Mouse (Mus musculus): ENCODE results near the gene Mrpl53. TPM values are rescaled to one million over a fixed set of nuclear protein-coding genes. Genes with fewer than 3 reads are reported as not detected.

The Mrpl53 gene
- total RNA-seq, 2 experiments from 2014 or later: 127 to 151 TPM

DNA sequence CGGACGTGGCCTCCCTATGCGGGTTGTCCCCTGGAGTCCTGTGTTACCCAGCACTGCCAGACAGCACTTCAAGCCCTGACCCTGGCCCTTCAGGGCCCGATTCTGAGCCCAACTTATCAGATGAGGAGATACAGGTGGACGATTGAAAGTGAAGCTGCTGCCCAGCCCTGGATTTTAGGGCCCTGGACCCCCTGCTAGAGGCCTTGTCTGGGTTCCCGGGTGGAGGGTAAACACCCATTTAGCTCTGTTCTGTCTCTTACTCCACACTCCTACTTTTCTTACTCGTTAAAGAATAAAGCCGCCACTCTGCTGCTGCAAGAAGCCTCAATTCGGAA lies 20.9 kb upstream of the Mrpl53 start:
- intact Hi-C loops (cut with DNase I): no loop called here
- DNase-seq (ENCODE audit: low spot score): no peak

DNA sequence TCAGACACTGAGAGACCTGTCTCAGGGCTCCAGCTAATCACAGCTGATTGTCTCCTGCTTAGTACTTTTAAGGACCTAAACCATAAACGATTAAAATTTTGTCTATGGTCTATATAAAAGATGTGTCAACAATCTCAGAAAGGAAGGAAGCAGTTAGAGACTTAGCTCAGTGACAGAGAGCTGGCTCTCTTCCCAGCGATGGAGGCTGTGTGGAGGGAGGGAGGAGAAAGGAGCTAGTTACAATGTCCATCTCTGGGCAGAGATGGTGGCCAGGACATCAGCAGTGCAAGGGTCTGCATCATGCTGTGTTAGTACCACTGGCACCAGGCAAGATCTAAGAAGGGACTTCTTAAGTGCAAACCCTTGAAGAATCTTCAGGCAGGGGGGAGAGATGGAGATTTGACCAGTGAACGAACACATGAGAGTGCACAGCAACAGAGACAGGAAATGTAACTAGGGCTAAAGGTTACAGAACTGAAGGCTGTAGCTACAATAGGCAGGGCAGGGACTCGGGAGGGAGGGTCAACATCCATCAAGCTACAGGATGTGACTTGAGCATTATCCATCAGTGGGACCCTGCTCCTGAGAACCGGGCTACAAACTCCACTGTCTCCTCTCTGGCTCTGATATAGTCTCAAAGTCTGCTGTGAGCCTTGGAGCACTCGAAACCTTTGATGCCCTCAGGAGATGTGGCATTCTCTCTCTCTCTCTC lies 16.3 kb upstream of the Mrpl53 start:
- intact Hi-C loops (cut with DNase I): no loop called here
- DNase-seq (ENCODE audit: low spot score): no peak

GRCm38 (mm10) chr6:83095968-83096367 lies 12.9 kb upstream of the Mrpl53 start:
- no peak for DNase-seq (ENCODE audit: low spot score)
- intact Hi-C loops (cut with DNase I): no loop called here

DNA sequence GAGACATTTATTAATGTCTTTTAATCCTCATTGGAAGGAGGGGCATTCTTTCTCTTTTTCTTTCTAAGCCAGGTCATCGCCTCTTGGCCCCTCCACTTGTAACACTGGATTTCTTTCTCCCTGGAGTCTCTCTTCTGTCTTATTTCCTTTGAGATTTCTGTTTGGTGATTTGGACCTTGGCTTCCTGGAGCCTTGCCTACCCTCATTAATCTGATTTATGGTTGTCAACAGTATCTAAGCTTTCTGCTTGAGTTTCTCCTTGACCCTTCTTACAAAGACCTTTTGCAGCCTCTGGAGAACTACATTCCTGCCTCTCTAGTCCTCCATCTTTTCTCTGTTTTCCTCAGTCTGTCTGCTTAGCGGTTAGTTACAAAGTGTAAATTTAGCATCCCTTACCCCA lies 10.4 kb upstream of the Mrpl53 start:
- intact Hi-C loops (cut with DNase I): no loop called here
- no peak for DNase-seq (ENCODE audit: low spot score)

DNA sequence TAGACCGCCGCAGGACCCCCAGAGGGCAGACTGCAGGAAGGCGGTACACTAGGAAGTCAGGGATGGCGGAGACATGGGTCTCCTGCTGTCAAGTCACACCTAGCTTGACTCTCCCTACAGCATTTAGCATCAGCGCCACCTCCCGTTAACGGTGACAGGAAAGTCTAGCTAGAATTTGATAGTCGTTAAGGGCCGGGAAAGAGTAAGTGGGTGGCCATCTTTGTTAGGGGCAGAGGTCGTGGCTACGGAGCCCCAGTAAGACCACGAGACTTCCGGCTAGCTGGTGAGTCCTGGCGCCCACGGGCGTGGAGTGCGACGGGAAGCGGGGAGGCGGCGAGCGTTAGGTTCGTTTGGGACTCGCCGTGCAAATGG lies 7.5 kb upstream of the Mrpl53 start, which contains the start of the genes Ccdc142 and Gm42688:
Gene Ccdc142 (plus strand): TSS at position 286 of the 372 bp plus-strand sequence.
Gene Gm42688 (plus strand): TSS at position 302 of the 372 bp plus-strand sequence.
- DNase-seq (ENCODE audit: low spot score): peak; percentile 83
- intact Hi-C loops (cut with DNase I): loop anchor here (1.0 to 2.0 kb wide), 2 partner anchors 47 to 104 kb away; partner anchors contain the start of genes Aup1 and Htra2

GRCm38 (mm10) chr6:83101688-83102556 lies 6.9 kb upstream of the Mrpl53 start:
- intact Hi-C loops (cut with DNase I): loop anchor here (1.0 to 2.0 kb wide), 2 partner anchors 47 to 105 kb away; partner anchors contain the start of genes Aup1 and Htra2
- DNase-seq (ENCODE audit: low spot score): no peak

DNA sequence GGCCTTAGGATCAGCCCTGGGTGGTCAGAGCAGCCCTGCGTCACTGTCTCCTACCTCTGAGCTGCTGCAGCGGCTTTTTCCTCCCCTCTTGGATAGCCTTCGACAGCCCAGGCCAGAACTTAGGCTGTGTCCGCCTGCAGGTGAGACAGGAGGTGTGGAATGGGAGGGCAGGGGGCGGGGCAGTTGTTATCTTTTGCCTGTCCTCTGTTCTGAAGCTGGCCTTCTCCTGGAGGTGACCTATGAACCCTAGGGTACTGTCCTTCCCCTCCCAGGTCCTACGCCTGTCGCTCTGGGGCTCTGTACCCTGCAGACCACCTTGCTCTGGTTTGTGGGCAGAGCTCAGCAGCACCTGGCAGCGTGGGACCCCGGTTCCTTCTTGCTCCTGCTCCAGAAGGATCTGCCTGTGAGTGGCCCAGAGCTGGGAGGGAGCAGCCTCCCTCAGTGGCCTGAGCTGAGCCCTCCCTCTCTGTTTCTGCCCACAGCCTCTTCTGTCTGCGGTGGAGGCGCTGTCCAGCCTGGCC lies 5.7 kb upstream of the Mrpl53 start:
- DNase-seq (ENCODE audit: low spot score): no peak
- intact Hi-C loops (cut with DNase I): no loop called here

DNA sequence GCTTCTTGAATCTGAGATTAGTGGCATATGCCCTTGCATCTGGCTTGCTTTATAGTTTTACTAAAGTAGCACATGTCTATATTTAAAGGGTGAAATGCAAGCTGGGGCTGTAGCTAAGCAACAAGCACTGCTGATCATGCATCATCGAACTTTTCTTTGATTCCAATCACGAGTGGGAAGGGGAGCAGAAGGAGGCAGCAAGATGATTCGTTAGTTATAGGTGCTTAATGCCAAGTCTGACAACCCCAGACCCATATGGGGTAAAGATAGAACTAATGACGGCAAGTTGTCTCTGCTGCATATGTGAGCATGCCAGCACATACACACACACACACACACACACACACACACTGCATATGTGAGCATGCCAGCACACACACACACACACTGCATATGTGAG lies 4.7 kb upstream of the Mrpl53 start:
- intact Hi-C loops (cut with DNase I): no loop called here
- DNase-seq (ENCODE audit: low spot score): no peak

DNA sequence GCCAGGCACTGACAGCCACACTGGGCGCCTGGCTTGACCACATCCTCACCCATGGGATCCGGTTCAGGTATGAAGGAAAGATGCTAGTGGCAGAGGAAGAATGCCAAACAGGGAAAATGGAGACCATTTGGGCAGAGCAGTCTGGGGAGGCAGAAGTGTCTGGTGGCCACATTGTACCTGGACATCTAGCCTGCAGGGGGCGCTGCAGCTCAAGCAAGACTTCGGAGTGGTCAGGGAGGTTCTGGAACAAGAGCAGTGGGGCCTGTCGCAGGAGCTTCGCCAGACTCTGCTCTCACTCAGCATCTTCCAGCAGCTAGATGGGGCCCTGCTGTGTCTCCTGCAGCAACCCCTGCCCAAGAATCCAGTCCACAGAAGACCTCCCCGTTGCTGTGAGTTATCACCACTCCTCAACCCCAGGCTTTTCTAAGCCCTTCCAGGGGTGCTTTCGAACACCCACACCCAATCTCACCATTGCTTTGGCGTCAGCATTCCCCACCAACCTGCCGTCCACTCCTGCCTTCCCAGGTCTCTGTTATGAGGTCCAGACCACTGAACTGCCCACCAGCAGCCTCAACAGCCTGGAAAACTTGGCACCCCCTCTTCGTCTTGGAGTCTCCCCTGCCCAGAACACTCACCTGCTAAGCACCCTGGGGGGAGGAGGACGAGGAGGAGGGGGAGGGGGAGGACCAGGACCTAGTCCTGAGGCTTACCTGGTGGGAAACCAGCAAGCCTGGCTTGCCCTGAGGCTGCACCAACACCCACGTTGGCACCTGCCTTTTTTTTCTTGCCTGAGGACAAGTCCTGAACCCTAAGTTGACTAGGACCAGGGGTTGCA lies 1.1 kb upstream of the Mrpl53 start:
- intact Hi-C loops (cut with DNase I): loop anchor here (5.0 kb wide), 1 partner anchor 160 kb away; no protein-coding TSS in a partner anchor

GRCm38 (mm10) chr6:83111510-83112136 lies 2.8 kb downstream of the Mrpl53 start:
- no peak for DNase-seq (ENCODE audit: low spot score)
- intact Hi-C loops (cut with DNase I): no loop called here

More for the DNA sequence above, 1.1 kb upstream of the Mrpl53 start:
- DNase-seq (ENCODE audit: low spot score): no peak

- intact Hi-C loops (cut with DNase I): loop anchor here (2.0 kb wide), 1 partner anchor 44 kb away; no protein-coding TSS in a partner anchor
Measured at GRCm38 (mm10) chr6:83115011-83115671, 6.3 kb downstream of the Mrpl53 start, which contains the start of gene Mogs. Mogs (plus strand) TSS chr6:83115496.

DNA sequence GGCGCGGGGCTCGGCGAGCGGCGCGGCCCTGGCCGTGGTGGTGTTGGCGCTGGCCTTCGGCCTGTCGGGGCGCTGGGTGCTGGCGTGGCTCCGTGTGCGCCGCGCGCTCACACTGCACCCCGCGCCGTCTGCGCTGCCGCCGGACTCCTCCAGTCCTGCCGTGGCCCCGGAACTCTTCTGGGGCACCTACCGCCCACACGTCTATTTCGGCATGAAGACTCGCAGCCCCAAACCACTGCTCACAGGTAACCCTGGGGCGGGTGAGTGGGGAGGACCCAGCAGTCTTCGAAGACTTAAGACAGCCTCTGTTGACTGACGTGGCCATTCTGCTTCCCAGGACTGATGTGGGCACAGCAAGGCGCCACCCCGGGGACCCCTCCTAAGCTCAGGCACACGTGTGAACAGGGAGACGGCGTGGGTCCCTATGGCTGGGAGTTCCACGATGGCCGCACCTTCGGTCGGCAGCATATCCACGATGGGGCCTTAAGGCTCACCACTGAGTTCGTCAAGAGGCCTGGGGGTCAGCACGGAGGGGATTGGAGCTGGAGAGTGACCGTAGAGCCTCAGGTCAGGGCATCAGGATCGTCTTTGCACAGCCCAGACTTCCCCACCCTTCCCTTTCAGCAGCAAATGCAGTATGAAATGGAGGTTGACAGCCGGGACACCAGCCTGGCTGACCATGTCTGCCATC lies 7.0 kb downstream of the Mrpl53 start:
- intact Hi-C loops (cut with DNase I): loop anchor here (2.0 kb wide), 1 partner anchor 43 kb away; no protein-coding TSS in a partner anchor

More at GRCm38 (mm10) chr6:83115011-83115671, 6.3 kb downstream of the Mrpl53 start, which contains the start of gene Mogs:
- peak; percentile 91 for DNase-seq (ENCODE audit: low spot score)

DNA sequence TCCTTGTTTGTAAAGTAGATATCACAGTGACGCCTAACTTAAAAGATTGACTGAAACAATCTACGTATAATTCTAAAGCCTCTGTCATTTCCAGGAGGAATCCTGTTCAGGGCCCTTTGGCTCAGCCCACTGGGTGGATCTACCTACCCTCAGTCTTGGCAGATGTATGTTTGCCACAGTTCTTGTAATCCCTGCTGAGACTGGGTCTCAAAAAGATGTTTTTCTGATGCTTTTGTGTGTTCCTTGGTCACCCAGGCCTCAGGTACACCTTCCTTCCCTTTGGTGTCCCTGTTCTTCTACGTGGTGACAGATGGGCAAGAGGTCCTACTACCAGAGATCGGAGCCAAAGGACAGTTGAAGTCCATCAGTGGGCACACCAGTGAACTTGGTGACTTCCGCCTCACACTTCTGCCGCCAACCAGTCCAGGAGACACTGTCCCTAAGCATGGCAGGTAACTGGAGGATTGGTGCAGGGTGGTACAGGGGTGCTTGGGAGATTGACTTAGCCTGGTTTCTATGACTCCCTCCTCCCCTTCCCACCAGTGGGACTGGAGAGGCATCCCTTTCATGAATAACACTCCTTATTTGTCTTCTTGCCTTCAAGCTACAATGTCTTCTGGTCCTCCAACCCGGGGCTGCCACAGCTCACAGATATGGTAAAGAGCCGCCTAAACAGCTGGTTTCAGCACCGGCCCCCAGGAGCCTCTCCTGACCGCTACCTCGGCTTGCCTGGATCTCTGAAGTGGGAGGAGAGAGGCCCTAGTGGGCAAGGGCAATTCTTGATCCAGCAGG lies 7.7 kb downstream of the Mrpl53 start:
- DNase-seq (ENCODE audit: low spot score): no peak
- intact Hi-C loops (cut with DNase I): no loop called here

More for the DNA sequence above, 7.0 kb downstream of the Mrpl53 start:
- DNase-seq (ENCODE audit: low spot score): no peak

DNA sequence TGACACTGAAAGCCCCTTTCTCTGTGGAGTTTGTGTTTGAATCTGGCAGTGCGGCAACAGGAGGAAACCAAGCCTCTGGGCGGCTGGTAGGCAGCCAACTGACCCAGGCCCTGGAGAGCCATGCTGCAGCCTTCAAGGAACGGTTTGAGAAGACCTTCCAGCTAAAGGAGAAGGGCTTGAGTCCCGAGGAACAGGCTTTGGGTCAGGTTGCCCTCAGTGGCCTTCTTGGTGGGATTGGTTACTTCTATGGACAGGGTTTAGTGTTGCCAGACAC lies 8.3 kb downstream of the Mrpl53 start:
- DNase-seq (ENCODE audit: low spot score): no peak

DNA sequence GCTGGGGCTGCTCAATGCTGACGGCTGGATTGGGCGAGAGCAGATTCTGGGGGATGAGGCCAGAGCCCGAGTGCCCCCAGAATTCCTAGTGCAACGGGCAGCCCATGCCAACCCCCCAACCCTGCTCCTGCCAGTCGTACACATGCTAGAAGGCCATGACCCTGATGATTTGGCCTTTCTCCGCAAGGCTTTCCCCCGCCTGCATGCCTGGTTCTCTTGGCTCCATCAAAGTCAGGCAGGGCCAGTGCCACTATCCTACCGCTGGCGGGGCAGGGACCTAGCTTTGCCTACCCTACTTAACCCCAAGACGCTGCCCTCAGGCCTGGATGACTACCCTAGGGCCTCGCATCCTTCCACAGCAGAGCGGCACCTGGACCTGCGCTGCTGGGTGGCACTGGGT lies 8.8 kb downstream of the Mrpl53 start:
- intact Hi-C loops (cut with DNase I): no loop called here

More for the DNA sequence above, 8.3 kb downstream of the Mrpl53 start:
- intact Hi-C loops (cut with DNase I): no loop called here

DNA sequence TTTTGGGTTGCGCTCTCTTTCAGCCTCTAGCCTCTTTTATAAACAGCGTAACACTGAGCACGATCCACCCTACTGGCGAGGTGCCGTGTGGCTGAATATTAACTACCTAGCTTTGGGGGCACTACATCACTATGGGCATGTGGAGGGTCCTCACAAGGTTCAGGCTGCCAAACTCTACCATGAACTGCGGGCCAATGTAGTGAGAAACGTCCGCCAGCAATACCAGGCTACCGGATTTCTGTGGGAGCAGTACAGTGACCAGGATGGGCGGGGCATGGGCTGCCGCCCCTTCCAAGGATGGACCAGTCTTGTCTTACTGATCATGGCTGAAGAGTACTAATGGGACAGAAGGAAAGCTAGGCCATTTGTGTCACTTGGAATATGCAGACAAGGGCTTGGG lies 9.5 kb downstream of the Mrpl53 start:
- no peak for DNase-seq (ENCODE audit: low spot score)
- intact Hi-C loops (cut with DNase I): no loop called here

More for the DNA sequence above, 8.8 kb downstream of the Mrpl53 start:
- DNase-seq (ENCODE audit: low spot score): no peak
